Mouse (Mus musculus): ENCODE measurements at regions not wholly inside any gene's neighbourhood (a gene's known extent, or its start where the extent isn't known, plus 50 kb on each side); places are given as distances from the start of the nearest gene placed in this dataset.

DNA sequence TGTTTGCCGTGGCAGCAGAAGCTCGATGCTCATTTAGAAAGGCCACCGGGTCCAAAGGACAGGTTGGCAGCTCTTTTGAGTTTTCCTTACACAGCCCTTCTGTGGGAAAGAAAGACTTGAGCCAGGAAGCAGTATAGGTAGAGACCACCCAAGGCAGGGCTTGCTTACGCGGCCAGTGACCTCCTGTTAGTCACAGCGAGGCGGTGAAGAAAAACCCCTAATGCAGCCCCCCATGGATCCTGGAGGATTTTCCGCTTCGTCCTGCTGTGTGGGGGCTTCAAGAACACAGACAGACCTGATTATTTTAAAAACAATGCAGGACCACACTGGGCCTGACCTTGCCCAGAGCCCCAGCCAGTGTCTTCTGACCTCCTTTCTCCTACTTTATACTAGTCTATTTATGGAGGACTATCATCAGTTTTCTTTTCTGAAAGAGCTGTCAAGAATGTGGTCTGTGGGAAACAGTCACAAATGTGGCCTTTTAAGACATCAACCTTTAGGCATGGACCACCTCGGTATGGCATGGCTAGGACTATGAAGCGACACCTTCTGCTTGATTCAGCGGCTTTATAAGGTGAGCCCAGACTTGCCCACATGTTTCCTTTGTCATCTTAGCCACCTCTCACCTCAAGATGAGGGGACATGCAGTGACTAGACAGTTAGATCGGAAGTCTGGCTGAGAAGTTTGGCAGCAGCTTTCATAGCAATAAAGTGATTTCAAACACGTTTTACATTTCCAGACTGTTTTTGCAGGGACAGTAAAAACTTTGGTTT lies 274.3 kb downstream of the 1700129C05Rik start:
- TF ChIP-seq CTCF (IDR thresholded peaks at IDR 0.05; ENCODE audit: control insufficient read depth, insufficient read depth, insufficient read length), result no peak
- no peak for TF ChIP-seq MYOG (IDR thresholded peaks at IDR 0.05; ENCODE audit: control insufficient read depth, extremely low read depth, insufficient read length)
- no peak for TF ChIP-seq USF1 (IDR thresholded peaks at IDR 0.05; ENCODE audit: low read depth)
- TF ChIP-seq MAX (IDR thresholded peaks at IDR 0.05), result no peak

Measured in C2C12 (cell line).